Mouse (Mus musculus) kidney, postnatal 0 days (tissue): ENCODE results near the gene Aym1. TPM values are rescaled to one million over a fixed set of nuclear protein-coding genes. Genes with fewer than 3 reads are reported as not detected.
A peak's percentile ranks its signal among the peaks of the same experiment; 100 is the strongest.

Source experiments
- ATAC-seq: fragments of 200-750 bp; cut with Nextera tagmentation; replicated peaks from 2 replicates; pipeline ENCODE4 v1.8.0; 2017; ENCODE audit warnings: low read depth, moderate number of reproducible peaks, moderate TSS enrichment, moderate library complexity; ENCODE audit not compliant: low FRiP score
- DNase-seq: peaks from one replicate; pipeline ENCODE4 v3.0.0-alpha.2; 2016; ENCODE audit warnings: low spot score
- H3K27ac ChIP-seq: fragments of 300-500 bp; sonication (generic); 2 replicates; pipeline ENCODE4 v1.5.1; 2014; ENCODE audit warnings: mild to moderate bottlenecking
- H3K27me3 ChIP-seq: fragments of 300-500 bp; sonication (generic); 2 replicates; pipeline ENCODE4 v1.6.1; 2014; ENCODE audit warnings: low read length, mixed read lengths; ENCODE audit not compliant: insufficient read depth
- H3K36me3 ChIP-seq: fragments of 300-500 bp; sonication (generic); 2 replicates; pipeline ENCODE4 v1.6.1; 2014; ENCODE audit warnings: low read length, mixed read lengths; ENCODE audit not compliant: insufficient read depth
- H3K4me1 ChIP-seq: fragments of 300-500 bp; sonication (generic); replicated peaks from 2 replicates; pipeline ENCODE4 v1.6.1; 2014; ENCODE audit warnings: antibody characterized with exemption, low read length, mixed read lengths; ENCODE audit not compliant: insufficient read depth
- H3K4me2 ChIP-seq: fragments of 300-500 bp; sonication (generic); 2 replicates; pipeline ENCODE4 v1.6.1; 2014; ENCODE audit warnings: mild to moderate bottlenecking, low read length, moderate library complexity, mixed read lengths
- H3K4me3 ChIP-seq: fragments of 300-500 bp; sonication (generic); replicated peaks from 2 replicates; pipeline ENCODE4 v1.5.1; 2014; ENCODE audit warnings: low read depth, low read length
- H3K9ac ChIP-seq: fragments of 300-500 bp; sonication (generic); 2 replicates; pipeline ENCODE4 v1.6.1; 2014; ENCODE audit warnings: low read depth, low read length
- H3K9me3 ChIP-seq: fragments of 300-500 bp; sonication (generic); replicated peaks from 2 replicates; pipeline ENCODE4 v1.6.1; 2016; ENCODE audit warnings: low read length, inconsistent platforms, mixed read lengths
- CTCF ChIP-seq: IDR thresholded peaks from 2 replicates; pipeline ENCODE4 v1.5.1; 2016; ENCODE audit warnings: antibody characterized with exemption, low read depth, mild to moderate bottlenecking, moderate library complexity
- WGBS: fragments of 180-500 bp; shearing (Covaris S2); extraction: QIAGEN DNeasy Blood & Tissue Kit; methylation state at CpG from one replicate; pipeline ENCODE4 v1.1.7; 2014; 5-methylcytosine and 5-hydroxymethylcytosine counted together
- polyA plus RNA-seq: library from polyadenylated mRNA; unstranded; fragments of >200 nt; fragmentation: Nextera tagmentation; extraction: Ambion mirVana; gene quantifications from 2 replicates; pipeline ENCODE4 v1.2.1, GENCODE M21; 2015

Aym1 gene
- polyA plus RNA-seq, 1 experiment from 2014 or later = not detected

- no peak overlapping the region for H3K4me2 ChIP-seq
- H3K9ac ChIP-seq = no peak overlapping the region
- no peak overlapping the region for H3K4me3 ChIP-seq
- no peak overlapping the region for H3K27ac ChIP-seq
- H3K36me3 ChIP-seq = no peaks in the 10 kb centered on the region
- DNase-seq = no peak
- H3K27me3 ChIP-seq = no peaks in the 10 kb centered on the region
- TF ChIP-seq CTCF = no peak
- WGBS = 61% methylated on average over 8 of the region's 8 CpGs
- no peak for ATAC-seq
- no peaks in the 10 kb centered on the region for H3K4me1 ChIP-seq
- no peaks in the 10 kb centered on the region for H3K9me3 ChIP-seq
These were observed 23.5 kb downstream of the Aym1 start for GRCm38 (mm10) chr5:113380553-113380952.

GRCm38 (mm10) chr5:113382580-113382979 lies 25.5 kb downstream of the Aym1 start:
- ATAC-seq = no peak
- WGBS = 66% methylated on average over 4 of the region's 4 CpGs
- H3K9ac ChIP-seq = no peak overlapping the region
- H3K4me2 ChIP-seq = no peak overlapping the region
- H3K27ac ChIP-seq = no peak overlapping the region
- H3K36me3 ChIP-seq = no peaks in the 10 kb centered on the region
- no peaks in the 10 kb centered on the region for H3K4me1 ChIP-seq
- no peaks in the 10 kb centered on the region for H3K9me3 ChIP-seq
- no peak overlapping the region for H3K4me3 ChIP-seq
- TF ChIP-seq CTCF = no peak
- H3K27me3 ChIP-seq = no peaks in the 10 kb centered on the region
- DNase-seq = no peak

DNA sequence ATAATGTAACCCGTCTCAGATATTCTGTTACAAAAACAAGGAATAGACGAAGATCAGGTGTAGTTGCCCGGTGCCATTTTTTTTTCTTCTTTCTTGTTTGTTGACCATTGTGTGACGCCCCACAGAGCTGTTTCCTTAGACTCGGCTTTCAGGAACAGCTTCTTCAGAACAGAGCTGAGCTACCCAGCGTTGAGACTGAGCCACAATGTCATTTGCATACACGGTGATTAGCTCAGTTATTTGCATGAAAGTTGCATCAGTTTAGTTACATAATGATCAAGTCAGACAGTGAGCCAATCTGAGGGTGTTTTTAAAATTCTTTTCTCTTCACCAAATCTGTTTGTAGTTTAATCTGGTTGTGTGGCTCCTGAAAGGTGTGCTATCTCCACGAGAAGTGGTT lies 36.7 kb downstream of the Aym1 start:
- Histone ChIP-seq H3K9ac (no peak overlapping the region), H3K27ac (no peak overlapping the region), H3K4me1 (no peaks in the 10 kb centered on the region), H3K9me3 (no peaks in the 10 kb centered on the region), H3K4me3 (no peak overlapping the region), H3K36me3 (no peaks in the 10 kb centered on the region), H3K4me2 (no peak overlapping the region), H3K27me3 (no peaks in the 10 kb centered on the region)
- TF ChIP-seq CTCF = no peak
- DNase-seq (no peak), ATAC-seq (no peak)
- WGBS = 51% methylated on average over 8 of the region's 8 CpGs

GRCm38 (mm10) chr5:113396286-113396934 lies 39.3 kb downstream of the Aym1 start:
- no peak for DNase-seq

DNA sequence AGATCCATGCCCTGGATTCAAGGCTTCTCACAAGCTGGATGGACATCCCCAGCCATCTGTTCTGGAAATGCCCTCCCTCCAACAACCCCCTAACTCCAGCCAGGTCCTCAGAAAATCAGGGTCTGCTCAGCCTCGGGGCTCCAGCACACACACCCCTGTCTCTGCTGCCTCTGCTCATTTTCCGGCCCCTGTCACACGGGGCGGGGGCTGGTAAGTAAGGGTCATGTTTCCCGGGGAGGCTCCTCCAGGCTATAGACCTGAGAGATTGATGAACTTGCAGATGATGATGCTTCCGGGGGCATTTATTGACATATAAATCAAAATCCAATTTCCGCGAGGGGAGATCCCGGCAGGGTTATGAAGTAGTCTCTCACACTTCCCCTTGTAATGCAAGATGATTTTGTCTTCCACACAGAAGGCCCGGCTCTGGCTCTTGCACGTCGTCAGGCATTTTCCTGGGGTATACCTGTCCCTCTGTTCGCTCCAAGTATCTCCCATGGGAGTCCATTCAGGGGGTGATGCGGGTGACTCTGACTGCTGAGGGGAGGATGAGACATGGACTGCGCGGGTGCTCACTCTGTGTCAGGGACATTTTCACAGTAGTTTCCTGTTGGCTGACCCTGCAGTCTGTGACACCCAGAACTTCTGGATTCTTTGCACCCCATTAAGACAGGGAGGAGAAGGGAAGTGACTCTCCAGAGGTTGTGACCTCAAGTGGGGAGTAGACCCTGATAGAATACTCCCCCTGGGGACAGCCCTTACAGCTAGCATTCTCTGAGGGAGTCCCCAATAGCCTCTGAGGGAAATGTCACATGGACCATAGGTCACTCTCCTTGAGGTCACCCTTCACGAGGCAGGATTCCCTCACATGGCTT lies 40.6 kb downstream of the Aym1 start:
- Histone ChIP-seq H3K36me3 (no peaks in the 10 kb centered on the region), H3K4me2 (no peak overlapping the region), H3K4me3 (no peak overlapping the region), H3K4me1 (no peaks in the 10 kb centered on the region), H3K9ac (no peak overlapping the region), H3K27me3 (no peaks in the 10 kb centered on the region), H3K27ac (no peak overlapping the region), H3K9me3 (no peaks in the 10 kb centered on the region)
- DNase-seq (peak; percentile 8), ATAC-seq (no peak)
- TF ChIP-seq CTCF = no peak
- 19% methylated on average over 17 of the region's 17 CpGs for WGBS

More at GRCm38 (mm10) chr5:113396286-113396934, 39.3 kb downstream of the Aym1 start:
- Histone ChIP-seq H3K36me3 (no peaks in the 10 kb centered on the region), H3K27ac (no peak overlapping the region), H3K9me3 (no peaks in the 10 kb centered on the region), H3K4me1 (no peaks in the 10 kb centered on the region), H3K4me3 (no peak overlapping the region), H3K9ac (no peak overlapping the region), H3K4me2 (no peak overlapping the region), H3K27me3 (no peaks in the 10 kb centered on the region)
- ATAC-seq = no peak
- TF ChIP-seq CTCF = no peak
- 74% methylated on average over 17 of the region's 17 CpGs for WGBS

GRCm38 (mm10) chr5:113402702-113403101 lies 45.6 kb downstream of the Aym1 start:
- Histone ChIP-seq H3K4me3 (no peak overlapping the region), H3K27me3 (no peaks in the 10 kb centered on the region), H3K9me3 (no peaks in the 10 kb centered on the region), H3K9ac (no peak overlapping the region), H3K4me2 (no peak overlapping the region), H3K36me3 (no peaks in the 10 kb centered on the region), H3K27ac (no peak overlapping the region), H3K4me1 (no peaks in the 10 kb centered on the region)
- ATAC-seq (no peak), DNase-seq (peak; percentile 29)
- no peak for TF ChIP-seq CTCF
- WGBS = 15% methylated on average over 11 of the region's 11 CpGs
